Mouse (Mus musculus): Measurements from ENCODE around the gene Baz2b.
A peak's percentile ranks its signal among the peaks of the same experiment; 100 is the strongest.
"Not testable (repeated sequence)": the region's sequence is repeated elsewhere in the genome, so short reads cannot be mapped to it uniquely, and the experiment has no call there.

The Baz2b gene

DNA sequence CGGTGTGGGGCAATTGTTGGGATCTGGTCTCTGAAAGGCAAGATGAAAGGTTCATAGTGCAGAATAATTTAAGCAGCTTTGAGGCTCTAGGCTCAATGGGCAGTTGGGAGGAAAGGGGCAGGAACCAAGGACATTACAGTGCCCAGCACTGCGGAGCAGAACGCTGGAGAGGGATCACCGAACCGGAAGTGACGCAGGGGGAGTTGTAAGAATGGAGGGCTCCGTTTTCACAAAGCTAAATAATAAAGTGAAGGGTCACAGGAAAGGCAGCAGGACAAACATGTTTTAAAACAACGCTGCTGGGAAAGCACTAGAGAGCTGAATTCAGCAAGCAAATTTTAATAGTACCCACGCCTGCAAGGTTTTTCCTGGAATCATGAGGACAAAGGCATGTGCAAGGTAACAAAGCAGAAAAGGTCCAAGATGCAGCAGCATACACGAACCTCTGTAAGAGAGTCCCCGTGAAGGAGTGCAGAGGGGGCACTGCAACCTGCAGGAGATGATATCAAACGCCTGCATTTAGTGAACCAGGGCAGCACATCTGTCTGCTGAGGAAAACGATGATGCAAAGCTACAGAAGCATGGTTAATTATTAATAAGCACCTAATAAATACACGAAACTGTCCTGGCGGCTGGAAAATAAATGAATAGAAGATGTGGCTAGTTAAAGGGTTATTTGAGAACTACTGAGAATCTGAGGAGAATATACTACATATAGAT lies 120.0 kb downstream of the Baz2b start:
- no peak for DNase-seq (ENCODE audit: low spot score in 2 of 2)

DNA sequence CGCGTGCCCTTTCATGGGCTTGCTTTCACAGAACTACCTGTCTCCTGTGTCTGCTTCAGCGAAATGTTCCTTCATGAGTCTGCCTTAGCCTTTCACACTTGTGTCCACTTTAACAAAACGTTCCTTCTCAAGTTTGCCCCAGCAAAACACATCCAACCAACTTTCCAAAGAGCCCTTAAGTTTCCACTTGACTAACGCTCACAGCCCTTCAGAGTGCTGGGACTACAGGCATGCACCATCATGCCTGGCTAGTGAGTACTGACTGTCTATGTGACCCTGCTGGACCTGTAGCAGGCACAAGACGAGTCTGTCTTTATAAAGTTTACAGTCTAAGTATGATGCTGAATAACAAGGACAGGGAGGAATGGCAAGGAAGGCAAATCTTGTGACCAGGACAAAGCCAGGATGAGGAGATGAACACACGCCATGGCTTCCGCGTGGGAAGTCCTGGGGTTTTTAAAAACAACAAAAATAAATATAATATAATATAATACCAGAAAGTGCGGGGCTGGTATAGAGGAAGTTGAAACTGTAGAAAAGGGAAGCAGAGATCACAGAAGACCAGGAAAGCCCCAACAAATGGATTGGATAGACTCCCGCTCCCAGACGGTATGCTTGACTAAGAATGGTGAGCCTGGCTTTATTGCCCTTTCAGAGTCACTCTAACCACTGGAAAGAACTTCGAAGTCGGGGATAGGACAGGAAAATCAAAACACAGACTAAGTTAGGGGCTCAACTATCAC lies 120.7 kb downstream of the Baz2b start:
- no peak for DNase-seq (ENCODE audit: low spot score in 2 of 2)

- no peak for DNase-seq (ENCODE audit: low spot score in 2 of 2)
Observed at GRCm38 (mm10) chr2:60086197-60086903, 123.3 kb downstream of the Baz2b start.

- DNase-seq (ENCODE audit: low spot score in 2 of 2) = no peak
Observed at GRCm38 (mm10) chr2:60084823-60085222, 124.8 kb downstream of the Baz2b start.

GRCm38 (mm10) chr2:60082984-60083636 lies 126.5 kb downstream of the Baz2b start:
- DNase-seq (ENCODE audit: low spot score in 2 of 2) = peak; percentile 26

- no peak for DNase-seq (ENCODE audit: low spot score in 2 of 2)
Observed at GRCm38 (mm10) chr2:60082225-60082624, 127.4 kb downstream of the Baz2b start.

DNA sequence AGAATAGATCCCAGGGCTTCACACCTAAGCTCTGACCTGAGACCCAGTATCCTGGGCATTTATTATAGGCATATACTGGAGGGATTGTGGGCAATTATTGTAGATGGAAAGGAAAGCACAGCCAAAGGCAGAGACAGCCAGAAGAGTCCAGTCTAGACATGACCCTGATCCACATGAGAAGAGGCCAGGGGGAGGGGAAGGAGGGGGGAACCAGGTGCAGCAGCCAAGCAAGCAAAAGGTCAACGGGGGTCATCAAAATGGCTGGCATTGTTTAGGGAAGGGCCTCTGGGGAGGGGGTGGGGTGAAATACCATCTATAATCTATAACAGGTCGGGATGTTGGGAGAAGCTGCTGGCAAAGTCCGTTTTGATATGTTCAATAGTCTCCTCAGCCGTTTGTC lies 128.8 kb downstream of the Baz2b start:
- DNase-seq (ENCODE audit: low spot score in 2 of 2) = no peak

DNA sequence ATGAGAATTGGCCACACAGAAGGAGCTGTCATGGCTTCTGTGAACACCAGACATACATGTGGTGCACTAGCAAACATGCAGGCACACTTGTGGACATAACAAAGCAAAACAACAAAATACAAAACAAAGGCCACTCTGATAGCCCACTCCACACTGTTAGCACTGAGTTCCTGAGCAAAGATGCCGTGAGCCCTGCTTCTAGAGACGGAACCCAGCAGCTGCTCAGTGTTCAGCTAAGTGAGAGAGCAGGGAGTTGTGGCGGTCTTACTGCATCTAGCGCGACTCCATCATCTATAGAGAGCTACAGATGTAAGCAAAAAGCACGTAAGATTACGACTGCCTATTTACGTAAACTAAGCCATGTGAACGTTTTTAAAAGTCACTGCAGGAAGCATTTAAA lies 132.0 kb downstream of the Baz2b start:
- DNase-seq (ENCODE audit: low spot score in 2 of 2) = no peak

- no peak for DNase-seq (ENCODE audit: low spot score in 2 of 2)
Observed at GRCm38 (mm10) chr2:60076800-60077199, 132.8 kb downstream of the Baz2b start.

GRCm38 (mm10) chr2:60076025-60076424 lies 133.6 kb downstream of the Baz2b start:
- DNase-seq (ENCODE audit: low spot score in 2 of 2) = no peak

DNA sequence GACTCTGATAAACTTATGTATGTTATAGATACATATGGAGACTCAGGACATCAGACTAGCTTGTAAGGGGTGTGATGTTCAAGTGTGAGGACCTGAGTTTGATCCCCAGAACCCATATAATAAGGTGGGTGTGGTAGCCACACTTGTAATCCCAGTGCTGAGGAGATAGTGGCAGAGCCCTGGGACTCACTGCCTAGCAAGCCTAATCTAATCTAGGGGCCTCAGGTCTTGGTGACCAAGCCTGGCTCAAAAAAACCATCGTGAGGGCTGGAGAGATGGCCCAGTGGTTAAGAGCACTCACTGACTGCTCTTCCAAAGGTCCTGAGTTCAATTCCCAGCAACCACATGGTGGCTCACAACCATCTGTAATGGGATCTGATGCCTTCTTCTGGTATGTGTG lies 135.8 kb downstream of the Baz2b start:
- not testable (repeated sequence) for DNase-seq (ENCODE audit: low spot score in 2 of 2)

- DNase-seq (ENCODE audit: low spot score in 2 of 2) = no peak
Observed at GRCm38 (mm10) chr2:60071813-60072212, 137.8 kb downstream of the Baz2b start.

- no peak for DNase-seq (ENCODE audit: low spot score in 2 of 2)
Observed at GRCm38 (mm10) chr2:60070938-60071337, 138.7 kb downstream of the Baz2b start.

GRCm38 (mm10) chr2:60068468-60068867 lies 141.2 kb downstream of the Baz2b start:
- DNase-seq (ENCODE audit: low spot score in 2 of 2) = no peak

- DNase-seq (ENCODE audit: low spot score in 2 of 2) = no peak
Observed at GRCm38 (mm10) chr2:60065415-60065814, 144.2 kb downstream of the Baz2b start.

GRCm38 (mm10) chr2:60060185-60060775 lies 149.4 kb downstream of the Baz2b start:
- DNase-seq (ENCODE audit: low spot score in 2 of 2) = no peak

- DNase-seq (ENCODE audit: low spot score in 2 of 2) = no peak
Observed at GRCm38 (mm10) chr2:60059300-60059699, 150.3 kb downstream of the Baz2b start.

DNA sequence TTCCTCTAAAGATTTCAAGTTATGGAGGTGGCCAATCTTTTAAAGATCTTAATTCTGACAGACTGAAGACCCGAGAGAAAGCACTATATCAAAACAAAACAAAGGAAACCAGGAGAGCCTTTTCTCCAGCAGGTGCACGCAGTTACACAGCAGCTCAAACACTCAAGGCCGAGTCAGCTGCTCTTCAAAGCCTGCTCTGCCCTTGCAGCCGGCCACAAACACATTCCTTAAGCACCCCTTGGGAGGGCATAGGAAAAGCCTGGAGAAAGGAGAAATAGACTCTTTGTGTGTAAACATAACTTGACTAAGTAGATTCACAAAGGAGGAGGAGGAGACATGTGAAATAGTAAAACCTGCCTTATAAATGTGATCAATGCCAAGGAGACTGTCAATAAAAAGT lies 153.6 kb downstream of the Baz2b start:
- no peak for DNase-seq (ENCODE audit: low spot score in 2 of 2)

DNA sequence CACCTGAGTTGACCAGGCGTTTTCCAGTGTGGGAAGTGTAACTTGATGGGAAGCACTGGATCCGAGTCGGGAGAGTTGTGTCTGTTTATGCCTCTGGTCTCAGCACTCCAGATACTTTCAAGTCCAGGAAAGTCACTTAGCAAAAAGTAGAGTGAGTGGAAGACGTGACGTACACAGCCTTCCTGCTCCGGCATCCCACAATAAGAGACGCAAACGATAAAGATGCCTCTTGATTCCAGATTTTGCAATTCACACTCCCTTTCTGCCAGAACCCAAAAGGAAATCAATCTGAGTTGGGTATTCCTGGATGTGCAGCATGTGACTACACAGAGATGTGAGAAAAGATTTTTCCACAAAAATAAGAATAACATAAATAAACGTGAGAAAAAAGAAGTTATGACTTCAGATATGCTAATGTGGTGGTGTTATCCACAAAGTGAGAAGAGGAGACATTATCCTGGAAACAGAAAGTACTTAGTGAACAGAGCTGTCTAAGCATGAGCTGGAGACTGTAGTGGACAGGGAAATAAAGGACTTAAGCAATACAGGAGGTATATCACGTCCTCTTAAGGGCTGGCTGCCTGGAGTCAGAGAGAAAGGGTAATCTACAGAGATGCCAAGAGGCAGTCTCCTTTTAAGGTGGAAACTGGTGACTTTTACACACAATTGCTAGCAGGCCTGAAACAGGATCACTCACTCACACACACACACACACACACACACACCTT lies 154.7 kb downstream of the Baz2b start:
- DNase-seq (ENCODE audit: low spot score in 2 of 2) = no peak

- no peak for DNase-seq (ENCODE audit: low spot score in 2 of 2)
Observed at GRCm38 (mm10) chr2:60053222-60054010, 156.2 kb downstream of the Baz2b start.

Measured in frontal cortex, postnatal 36 days (tissue).